Mouse (Mus musculus) MEL (cell line): ENCODE results near the gene Pecam1.

Experiments used
- CTCF ChIP-seq, 3 experiments: IDR thresholded peaks in 2 of 3; conservative IDR thresholded peaks in 1 of 3; 2 replicates each; pipeline ENCODE4 v1.5.1; 2011 to 2012; ENCODE audit warnings: low read length in 3 of 3, low read depth in 2 of 3, mild to moderate bottlenecking in 2 of 3, improper control_type of control experiment in 1 of 3, inconsistent platforms in 1 of 3, mixed read lengths in 1 of 3, moderate library complexity in 1 of 3; ENCODE audit not compliant: control insufficient read depth in 1 of 3, insufficient read depth in 1 of 3, poor library complexity in 1 of 3, severe bottlenecking in 1 of 3
- EP300 ChIP-seq, 2 experiments: IDR thresholded peaks; 2 replicates each; pipeline ENCODE4 v1.6.1; 2011; ENCODE audit warnings: improper control_type of control experiment in 2 of 2, low read length in 2 of 2, low read depth in 1 of 2, mild to moderate bottlenecking in 1 of 2
- ETS1 ChIP-seq: IDR thresholded peaks from 2 replicates; pipeline ENCODE4 v1.6.1; 2012; ENCODE audit warnings: low read depth, mild to moderate bottlenecking, inconsistent platforms, low read length, improper control_type of control experiment, moderate library complexity
- HCFC1 ChIP-seq: IDR thresholded peaks from 2 replicates; pipeline ENCODE4 v1.6.1; 2012; ENCODE audit warnings: low read depth, mild to moderate bottlenecking, inconsistent platforms, low read length, improper control_type of control experiment, moderate library complexity
- MAFK ChIP-seq: IDR thresholded peaks from 2 replicates; pipeline ENCODE4 v1.6.1; 2011; ENCODE audit warnings: low read depth, mild to moderate bottlenecking, low read length, improper control_type of control experiment, borderline replicate concordance
- MEF2A ChIP-seq: IDR thresholded peaks from 2 replicates; pipeline ENCODE4 v1.6.1; 2014; ENCODE audit warnings: low read depth, mild to moderate bottlenecking, inconsistent platforms, low read length, improper control_type of control experiment; ENCODE audit not compliant: poor library complexity, insufficient replicate concordance, severe bottlenecking; ENCODE audit errors: extremely low read depth
- MYC ChIP-seq: IDR thresholded peaks from 2 replicates; pipeline ENCODE4 v1.6.1; 2011; ENCODE audit warnings: low read depth, mild to moderate bottlenecking, low read length, improper control_type of control experiment, moderate library complexity
- NELFE ChIP-seq: IDR thresholded peaks from 2 replicates; pipeline ENCODE4 v1.6.1; 2011; ENCODE audit warnings: low read depth, low read length, improper control_type of control experiment
- POLR2A ChIP-seq, 2 experiments: IDR thresholded peaks; 2 replicates each; pipeline ENCODE4 v1.6.1; 2011 to 2012; ENCODE audit warnings: low read length in 2 of 2, mild to moderate bottlenecking in 2 of 2, control low read depth in 1 of 2, improper control_type of control experiment in 1 of 2, low read depth in 1 of 2, moderate library complexity in 1 of 2; ENCODE audit not compliant: control insufficient read depth in 1 of 2, insufficient read depth in 1 of 2, poor library complexity in 1 of 2
- RCOR1 ChIP-seq: IDR thresholded peaks from 2 replicates; pipeline ENCODE4 v1.6.1; 2012; ENCODE audit warnings: low read depth, mild to moderate bottlenecking, inconsistent platforms, low read length, improper control_type of control experiment
- TAL1 ChIP-seq: IDR thresholded peaks from 2 replicates; pipeline ENCODE4 v1.6.1; 2012; ENCODE audit warnings: mild to moderate bottlenecking, inconsistent platforms, low read length, moderate library complexity, mixed read lengths
- USF1 ChIP-seq: IDR thresholded peaks from 2 replicates; pipeline ENCODE4 v1.6.1; 2014; ENCODE audit warnings: low read depth, mild to moderate bottlenecking, inconsistent platforms, low read length, improper control_type of control experiment, moderate library complexity

DNA sequence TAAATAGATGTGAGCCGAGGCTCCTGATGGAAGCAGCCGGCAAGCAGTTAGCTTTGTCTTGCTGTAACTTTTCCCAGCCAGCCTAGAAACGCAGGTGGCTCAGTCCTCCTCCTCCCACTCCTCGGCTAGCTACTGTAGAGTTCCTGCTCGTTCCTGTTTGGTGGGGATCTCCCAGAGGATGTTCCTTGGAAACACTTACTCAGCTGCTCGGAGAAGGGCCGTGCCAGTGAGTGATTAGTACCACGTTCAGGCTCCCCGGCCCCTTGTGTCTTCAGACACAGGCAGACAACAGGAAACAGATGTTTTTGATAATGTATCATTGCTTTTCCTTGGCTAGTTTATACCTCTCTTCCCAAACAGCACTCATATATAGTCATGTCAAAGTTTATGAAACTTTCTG lies 45.3 kb upstream of the Pecam1 start:
- TF ChIP-seq NELFE = no peak
- no peak for TF ChIP-seq POLR2A (IDR thresholded peaks at IDR 0.05; ENCODE audit: control insufficient read depth in 1 of 2, insufficient read depth in 1 of 2, low read depth in 1 of 2, low read length in 2 of 2, poor library complexity in 1 of 2)
- no peak for TF ChIP-seq HCFC1
- no peak for TF ChIP-seq TAL1
- no peak for TF ChIP-seq CTCF (IDR thresholded peaks at IDR 0.05 in 2 of 3, conservative IDR thresholded peaks at IDR 0.05 in 1 of 3; ENCODE audit: control insufficient read depth in 1 of 3, insufficient read depth in 1 of 3, low read depth in 2 of 3, low read length in 3 of 3, poor library complexity in 1 of 3, severe bottlenecking in 1 of 3)
- 0 out of 2 replicates have a peak, but pooled peaks have one; percentile 51 for TF ChIP-seq ETS1
- TF ChIP-seq EP300 (IDR thresholded peaks at IDR 0.05; ENCODE audit: low read depth in 1 of 2, low read length in 2 of 2) = peak; percentile 31 to 54; a peak in 3 of 4 replicates
- TF ChIP-seq MAFK = no peak
- TF ChIP-seq MYC = no peak
- no peak; the same call in 1 of the 2 replicates for TF ChIP-seq RCOR1
- TF ChIP-seq USF1 = no peak
- no peak for TF ChIP-seq MEF2A
